Mouse (Mus musculus) CD8-positive naive resting alpha-beta T cell, adult 2 months (primary cell): Measurements from ENCODE around the gene Uncx.
A peak's percentile ranks its signal among the peaks of the same experiment; 100 is the strongest.

Source experiments
- DNase-seq, 2 experiments: peaks; one replicate each; pipeline ENCODE4 v3.0.0; 2022; ENCODE audit warnings: low read depth in 2 of 2, low spot score in 2 of 2

Gene Uncx

DNA sequence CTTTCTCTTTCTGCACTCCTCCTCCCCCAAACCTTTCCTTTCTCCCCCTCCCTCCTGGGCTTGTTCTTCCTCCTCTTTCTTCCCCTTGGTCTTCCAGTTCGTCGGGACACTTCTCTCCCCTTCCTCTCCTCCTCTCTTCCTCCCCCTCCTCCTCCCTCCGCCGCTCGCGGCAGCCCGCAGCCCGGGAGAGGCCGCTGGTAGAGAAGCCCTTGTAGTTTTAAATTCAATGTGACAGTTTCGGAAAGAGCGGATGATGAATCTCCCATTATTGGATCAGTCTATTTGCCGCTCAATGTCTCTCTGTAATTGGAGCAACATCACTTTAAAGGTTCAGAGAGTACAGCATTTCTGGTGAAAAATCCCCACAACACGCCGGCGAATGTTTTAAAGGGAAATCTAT lies at the start of gene Uncx:
Uncx (plus strand) TSS at position 281 of the 400 bp plus-strand sequence.
- DNase-seq = no peak

DNA sequence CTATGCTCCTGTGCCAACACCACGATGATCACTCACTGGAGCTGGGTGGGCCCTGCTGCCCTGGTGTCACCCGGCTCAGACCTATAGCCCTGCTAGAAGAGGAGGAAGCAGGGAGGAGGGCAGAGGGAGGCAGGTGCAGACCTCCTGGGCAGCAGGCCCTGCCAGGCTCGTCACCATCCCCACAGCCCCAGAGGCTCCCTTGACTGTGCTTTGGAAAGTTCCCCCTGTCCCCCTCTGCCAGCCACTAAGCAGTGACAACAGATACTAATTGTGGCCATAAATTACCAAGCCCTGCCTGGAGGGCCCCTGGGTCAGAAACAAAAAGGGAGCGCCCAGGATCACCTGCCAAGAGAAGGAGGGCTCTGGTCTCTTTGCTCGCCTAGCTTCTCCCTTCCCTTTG lies 49.6 kb upstream of the Uncx start:
- DNase-seq = no peak

DNA sequence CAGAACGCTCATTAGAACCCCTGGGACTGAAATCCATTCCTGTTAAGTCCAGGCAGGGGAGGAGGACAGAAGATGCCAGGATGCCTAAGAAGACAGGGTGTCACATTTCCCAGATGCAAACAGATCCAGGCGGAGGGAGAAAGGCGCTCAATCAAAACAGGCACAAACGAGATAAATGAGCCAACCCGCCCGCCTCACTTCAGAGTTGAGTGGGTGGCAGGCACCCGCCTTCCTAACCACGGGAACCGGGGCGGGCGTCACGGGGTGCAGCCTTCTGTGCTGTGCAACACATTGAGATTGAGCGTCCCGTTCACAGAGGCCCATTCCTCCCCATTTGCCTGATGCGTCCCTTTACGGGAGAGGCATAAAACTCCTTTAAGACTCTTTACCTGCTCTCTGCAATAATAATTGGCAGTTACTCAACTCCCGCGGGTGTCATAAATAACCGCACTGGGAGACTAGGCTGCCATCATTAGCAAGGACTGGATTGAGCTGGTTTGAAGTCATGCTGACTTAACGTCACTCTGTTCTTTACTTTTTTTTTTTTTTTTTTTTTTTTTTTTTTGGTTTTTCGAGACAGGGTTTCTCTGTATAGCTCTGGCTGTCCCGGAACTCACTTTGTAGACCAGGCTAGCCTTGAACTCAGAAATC lies 48.1 kb upstream of the Uncx start:
- DNase-seq = peak in 1 of 2 experiments; percentile 19

GRCm38 (mm10) chr5:139496939-139497338 lies 46.4 kb upstream of the Uncx start:
- DNase-seq = no peak

GRCm38 (mm10) chr5:139498791-139499190 lies 44.5 kb upstream of the Uncx start:
- no peak for DNase-seq

DNA sequence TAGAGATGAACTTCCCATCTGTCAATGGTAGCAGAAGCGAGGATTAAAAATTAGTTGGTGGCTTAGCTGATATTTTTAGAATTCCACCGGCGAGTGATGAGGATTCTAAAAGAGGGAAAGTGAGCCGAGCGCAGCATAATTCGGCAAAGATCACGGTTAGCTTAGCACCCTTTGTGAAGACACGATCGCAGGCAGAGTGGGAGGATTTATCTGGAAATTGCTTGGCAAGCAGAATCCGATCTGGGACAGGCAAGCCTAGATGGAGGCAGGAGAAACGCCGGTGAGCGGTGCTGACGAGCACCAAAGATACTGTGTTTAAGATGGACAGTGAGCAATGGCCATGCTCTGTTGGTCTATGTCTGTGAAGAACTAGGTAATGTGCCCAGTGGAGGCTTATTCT lies 41.0 kb upstream of the Uncx start:
- DNase-seq = no peak

GRCm38 (mm10) chr5:139505073-139505606 lies 38.2 kb upstream of the Uncx start:
- DNase-seq = peak; percentile 68 to 75

DNA sequence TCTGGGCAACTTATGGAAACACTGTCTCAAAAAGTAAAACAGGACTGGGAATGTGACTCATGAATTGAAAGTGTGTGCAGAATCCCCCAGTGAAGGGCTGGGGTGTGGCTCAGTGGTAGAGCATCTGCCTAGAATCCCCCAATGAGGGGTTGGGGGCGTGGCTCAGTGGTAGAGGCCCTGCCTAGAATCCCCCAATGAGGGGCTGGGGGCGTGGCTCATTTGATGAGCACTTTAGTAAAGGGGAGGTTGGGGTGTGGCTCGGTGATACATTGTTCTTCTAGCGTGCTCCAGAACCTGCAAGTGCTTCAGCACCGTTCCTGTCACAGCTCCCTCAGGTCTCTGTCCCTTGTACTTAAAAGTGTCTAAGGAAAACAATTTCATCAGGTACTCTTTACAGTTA lies 37.1 kb upstream of the Uncx start:
- DNase-seq = no peak

DNA sequence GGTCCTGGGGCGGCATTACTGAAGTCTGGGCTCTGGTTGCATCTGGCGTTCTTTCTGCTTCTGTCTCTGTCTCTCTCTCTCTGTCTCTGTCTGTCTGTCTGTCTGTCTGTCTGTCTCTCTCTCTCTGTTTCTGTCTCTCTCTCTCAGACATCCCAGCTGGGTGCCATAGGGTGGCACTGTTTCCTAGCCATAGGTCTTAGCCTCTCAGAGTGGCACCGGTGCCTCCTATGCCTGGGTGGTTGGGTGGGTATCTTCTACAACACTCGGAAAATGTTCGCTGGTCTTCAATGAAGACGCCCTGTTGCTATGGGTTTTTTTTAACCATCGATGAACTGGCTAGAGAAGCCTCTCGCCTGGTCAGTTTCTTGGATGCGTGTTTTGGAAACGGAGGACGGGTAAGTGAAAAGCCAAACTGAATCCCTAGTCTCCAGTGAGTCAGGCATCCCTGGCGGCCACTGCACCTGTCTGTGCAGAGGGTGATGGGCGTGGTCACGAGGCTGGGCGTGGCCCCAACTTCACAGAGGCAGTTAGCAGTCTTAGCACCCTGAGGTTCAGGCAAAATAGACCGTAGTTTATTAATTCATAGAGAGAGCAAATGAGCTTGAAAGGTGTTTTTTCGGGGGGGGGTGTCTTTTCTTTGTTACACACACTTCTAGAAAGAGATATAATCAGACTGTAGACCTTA lies 32.5 kb upstream of the Uncx start:
- no peak for DNase-seq

DNA sequence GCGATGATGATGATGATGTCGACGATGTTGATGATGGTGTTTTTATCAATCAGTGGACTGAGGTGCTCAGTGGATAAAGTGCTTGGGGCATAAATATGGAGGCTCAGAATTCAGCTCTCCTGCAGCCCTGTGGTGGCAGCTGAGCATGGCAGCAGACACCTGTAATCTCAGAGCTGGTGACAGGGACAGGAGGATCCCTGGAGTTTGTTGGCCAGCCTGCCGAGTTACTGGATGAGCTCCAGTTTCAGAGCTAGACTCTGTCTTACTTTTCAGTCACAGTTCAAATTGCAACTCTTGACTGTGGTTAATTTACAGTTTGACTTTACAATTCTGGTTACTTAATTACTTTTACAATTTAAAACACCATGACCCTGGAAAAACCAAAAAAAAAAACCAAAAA lies 31.1 kb upstream of the Uncx start:
- no peak for DNase-seq

GRCm38 (mm10) chr5:139516281-139516680 lies 27.0 kb upstream of the Uncx start:
- DNase-seq = no peak

GRCm38 (mm10) chr5:139520069-139520834 lies 23.0 kb upstream of the Uncx start:
- no peak for DNase-seq

DNA sequence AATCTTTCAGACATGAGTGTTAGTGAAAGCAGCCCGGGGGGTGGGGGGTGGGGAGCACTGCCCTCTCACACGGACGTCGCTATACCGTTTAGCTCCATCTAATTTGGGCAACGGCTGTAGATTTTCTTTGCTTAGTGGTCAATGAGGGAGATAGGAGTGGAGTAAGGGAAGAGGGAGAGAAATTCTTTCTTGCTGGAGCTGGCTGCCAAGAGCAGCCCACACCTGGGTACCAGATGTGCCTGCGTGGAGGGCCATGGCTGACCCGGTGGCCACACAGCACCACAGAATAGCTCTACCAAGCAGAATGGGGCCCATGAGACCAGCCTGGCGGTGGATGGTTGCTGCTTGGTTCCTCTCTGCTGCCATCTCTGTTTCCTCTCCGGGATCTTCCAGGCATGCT lies 21.3 kb upstream of the Uncx start:
- DNase-seq = no peak

DNA sequence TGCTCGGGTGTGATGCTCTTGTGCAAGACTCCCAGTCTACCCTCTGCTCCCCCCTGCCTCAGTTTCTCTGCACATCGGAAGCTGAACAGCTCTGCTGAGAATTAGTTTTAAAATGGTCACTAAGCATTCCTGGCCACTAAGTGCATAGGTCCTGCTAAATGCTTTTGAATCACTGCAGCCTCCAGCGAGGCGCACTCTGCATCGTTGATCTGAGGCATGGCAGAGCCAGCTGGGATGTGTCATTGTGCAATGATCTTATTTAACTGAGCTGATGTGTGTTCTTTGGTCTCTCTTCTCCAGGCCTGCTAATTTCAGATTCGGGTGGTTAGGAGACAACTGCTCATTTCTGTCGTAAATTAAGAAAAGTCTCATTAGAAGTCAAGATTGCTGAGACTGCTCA lies 14.4 kb upstream of the Uncx start:
- DNase-seq = no peak

DNA sequence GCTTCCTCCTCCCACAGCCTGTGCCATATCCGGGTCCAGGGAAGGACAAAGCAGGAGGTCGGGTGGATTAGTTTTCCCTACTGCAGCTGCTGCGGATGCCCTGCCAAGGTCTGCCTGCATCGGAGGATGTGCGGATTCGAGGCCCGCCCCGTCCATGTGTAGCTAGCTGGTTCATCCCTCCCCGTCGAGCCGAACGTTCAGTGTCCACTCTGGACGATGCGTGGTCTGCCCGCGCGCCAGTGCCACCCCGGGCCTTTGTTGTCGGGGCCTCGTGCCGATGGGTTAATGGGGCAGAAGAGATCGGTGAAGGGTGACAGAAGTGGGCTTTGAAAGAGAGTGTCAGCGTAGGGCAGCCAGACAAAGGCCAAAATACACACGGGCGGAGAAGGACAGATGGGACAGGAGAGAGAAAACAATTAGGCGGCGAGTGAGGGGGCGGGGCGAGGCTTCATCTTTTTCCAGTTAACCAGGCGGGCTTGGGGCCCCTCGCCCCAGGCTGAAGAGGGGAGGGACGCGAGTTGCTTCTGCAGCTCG lies 7.8 kb upstream of the Uncx start:
- DNase-seq = no peak

- DNase-seq = peak; percentile 22 to 45
These were observed 6.9 kb upstream of the Uncx start for GRCm38 (mm10) chr5:139536211-139536910.

GRCm38 (mm10) chr5:139536911-139537738 lies 6.2 kb upstream of the Uncx start:
- DNase-seq = no peak

DNA sequence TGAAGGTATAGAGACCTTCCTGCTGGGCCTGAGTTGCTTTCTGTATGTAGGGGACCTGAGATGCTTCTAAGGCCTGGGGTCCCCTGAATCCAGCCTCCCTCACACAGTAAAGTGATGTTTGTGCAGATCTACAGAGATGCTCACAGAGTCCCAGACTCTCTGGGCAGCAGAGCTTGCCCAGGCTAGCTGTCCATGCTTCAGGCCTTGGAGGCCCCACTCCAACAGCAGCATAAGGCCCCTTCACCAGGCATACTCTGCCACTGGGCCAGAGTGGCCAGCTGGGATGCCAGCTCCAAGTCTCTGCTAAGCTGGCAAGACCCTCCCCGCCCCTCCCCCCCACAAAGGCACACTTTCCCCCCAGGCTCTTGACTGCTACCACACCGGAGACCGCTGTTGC lies 5.6 kb upstream of the Uncx start:
- no peak for DNase-seq

DNA sequence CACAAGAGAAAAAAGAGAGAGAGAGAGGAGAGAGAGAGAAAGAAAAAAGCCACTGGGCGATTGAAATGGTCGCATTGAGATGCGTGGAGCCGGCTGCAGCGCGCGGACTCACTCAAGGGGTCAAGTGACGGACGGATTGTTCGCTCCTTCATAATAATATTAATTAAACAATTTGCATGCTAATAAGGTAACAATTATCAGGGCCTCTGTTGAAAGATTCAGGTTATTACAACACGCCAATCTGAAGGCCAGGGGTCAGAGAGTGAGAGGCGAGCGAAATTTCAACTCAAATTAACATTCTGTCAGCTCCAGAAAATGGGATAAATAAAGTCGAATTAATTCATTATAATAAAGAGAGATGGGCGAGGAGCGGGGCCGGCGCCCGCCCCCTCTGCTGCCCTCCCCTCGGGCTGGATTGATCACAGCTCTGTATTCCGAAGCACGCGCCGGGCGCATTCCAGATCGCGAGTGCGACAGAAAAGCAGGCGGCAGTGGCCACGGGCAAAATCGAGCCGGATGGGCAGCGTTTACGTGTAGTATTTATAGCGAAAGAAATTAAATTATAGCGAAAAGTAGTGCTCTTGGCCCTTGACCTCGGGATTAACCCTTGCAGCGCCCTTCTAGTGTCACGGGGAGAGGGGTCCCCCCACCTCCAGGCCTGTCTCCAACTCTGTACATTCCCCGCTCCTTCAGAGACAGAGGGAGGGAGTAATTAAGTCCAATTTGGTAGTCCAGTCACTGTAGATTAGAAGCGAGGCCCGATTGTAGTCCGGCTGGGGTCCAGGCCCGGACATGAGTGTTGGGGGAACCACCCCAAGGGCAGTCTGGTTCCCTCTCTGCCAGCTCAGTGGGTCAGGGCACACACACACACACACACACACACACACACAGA lies 1.9 kb upstream of the Uncx start:
- no peak for DNase-seq
